Mouse (Mus musculus) urinary bladder, postnatal 4 days (tissue): ENCODE results near the gene Ncs1.
A peak's percentile ranks its signal among the peaks of the same experiment; 100 is the strongest.

Experiments used
- DNase-seq, 2 experiments: peaks; one replicate each; pipeline ENCODE4 v3.0.0; 2021 to 2022; ENCODE audit warnings: low spot score in 2 of 2

Ncs1 gene

DNA sequence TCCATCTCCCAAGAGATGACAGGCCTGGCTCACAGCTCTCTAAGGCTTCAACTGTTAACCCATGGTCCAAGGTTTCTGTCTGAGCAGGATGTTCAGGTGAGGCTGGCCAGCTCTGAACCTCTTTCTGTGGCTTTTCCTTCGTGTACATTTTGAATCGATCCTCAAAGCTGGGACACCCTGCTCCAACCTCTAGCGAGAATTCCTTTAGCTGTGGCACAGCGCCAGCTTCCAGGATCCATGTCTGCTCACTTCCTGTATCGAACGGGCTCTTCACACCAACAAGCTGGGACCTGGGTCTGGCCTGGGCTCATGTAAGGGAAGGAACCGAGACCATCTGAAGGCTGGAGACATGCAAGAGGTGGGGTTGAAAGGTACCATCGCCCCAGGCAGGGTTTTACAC lies 1.4 kb upstream of the Ncs1 start:
- no peak for DNase-seq

- DNase-seq = no peak
Measured at GRCm38 (mm10) chr2:31245051-31245450, 572 bp upstream of the Ncs1 start.

GRCm38 (mm10) chr2:31246251-31246971 lies 788 bp downstream of the Ncs1 start:
- peak in 1 of 2 experiments; percentile 35 for DNase-seq

- DNase-seq = no peak
Measured at GRCm38 (mm10) chr2:31248856-31249255, 3.2 kb downstream of the Ncs1 start.

DNA sequence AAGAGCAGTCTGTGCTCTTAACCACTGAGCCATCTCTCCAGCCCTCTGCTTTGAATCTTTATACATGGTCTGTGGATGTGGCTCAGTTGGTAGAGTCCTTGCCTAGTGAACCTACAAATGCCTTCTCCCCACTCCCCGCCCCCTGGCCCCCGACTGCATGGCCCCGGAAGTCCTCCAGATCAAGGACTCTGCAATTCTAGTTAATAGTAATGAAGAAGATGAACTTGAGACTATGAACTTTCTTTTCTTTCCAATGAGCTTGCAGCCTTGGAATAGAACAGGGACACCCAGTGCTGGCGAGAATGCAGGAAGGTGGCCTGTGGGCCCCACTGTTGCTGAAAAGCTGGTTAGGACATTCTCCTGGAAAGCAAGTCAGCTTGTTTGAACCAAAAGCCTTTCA lies 6.5 kb downstream of the Ncs1 start:
- no peak for DNase-seq

- no peak for DNase-seq
Measured at GRCm38 (mm10) chr2:31253463-31253862, 7.8 kb downstream of the Ncs1 start.

DNA sequence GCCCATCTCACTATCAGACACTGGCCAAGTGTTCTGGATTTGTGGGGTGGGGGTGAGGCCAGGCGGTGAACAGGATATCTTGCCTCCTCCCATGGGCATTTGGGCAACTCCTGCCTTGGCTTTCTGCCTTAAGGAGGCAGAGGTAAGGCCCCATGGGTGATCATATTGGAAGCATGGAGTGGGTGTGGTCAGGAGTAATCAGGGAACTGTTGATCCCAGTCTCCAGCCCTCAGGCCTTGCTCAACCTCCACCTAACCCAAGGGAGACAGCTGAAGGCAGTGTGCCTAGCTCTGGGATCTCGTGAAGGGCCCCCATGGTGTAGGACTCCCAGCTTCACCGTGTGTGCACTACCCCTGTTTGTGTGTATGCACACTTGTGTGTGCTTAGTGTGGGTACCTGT lies 9.2 kb downstream of the Ncs1 start:
- DNase-seq = no peak

DNA sequence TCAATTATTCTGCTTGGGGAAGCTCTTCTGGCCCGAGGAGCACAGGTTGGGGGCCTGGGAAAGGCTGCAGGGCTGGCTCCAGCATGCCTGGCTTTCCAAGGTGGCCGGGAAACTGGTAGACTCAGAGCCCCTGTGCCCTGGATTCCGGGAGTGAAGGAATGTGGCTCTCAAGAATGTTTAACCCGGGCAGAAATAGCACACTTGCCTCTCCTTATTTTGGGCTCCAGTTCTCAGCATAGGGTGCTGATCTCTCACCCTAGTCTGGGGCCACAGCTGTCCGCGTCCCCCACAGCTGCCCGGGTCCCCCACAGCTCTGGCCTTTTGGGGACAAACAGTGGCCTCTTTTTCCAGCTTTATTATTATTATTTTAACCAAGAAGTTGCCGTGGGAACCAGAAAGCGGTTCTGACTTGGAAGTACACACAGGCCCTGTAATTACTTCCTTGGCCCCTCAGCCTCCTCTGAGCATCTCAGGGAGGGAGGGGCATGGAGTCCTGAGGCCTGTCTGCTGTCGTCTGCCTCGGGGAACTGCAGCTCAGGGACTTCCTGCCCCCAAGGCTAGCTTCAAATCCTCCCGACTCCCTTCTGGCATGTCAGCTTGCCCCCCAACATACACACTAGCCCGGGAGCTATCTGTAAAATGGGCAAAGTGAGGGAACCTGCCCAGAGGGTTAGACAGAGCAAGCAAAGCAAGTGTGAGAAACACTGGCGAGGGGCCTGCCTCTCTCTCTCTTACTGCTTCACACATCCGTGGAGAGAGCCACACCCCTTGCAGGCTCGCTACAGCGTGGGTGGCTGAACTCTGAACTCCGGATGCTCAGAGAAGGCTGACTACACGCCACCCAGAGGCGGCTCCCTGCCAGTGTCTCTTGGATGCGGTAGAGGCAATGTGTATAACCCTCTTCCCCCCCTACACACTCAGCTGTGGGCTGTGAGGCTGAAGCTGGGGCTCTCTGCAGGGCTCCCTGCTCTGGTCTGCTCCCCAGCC lies 10.6 kb downstream of the Ncs1 start:
- peak; percentile 60 to 66 for DNase-seq

GRCm38 (mm10) chr2:31257096-31257495 lies 11.5 kb downstream of the Ncs1 start:
- DNase-seq = no peak

- peak; percentile 73 to 76 for DNase-seq
Measured at GRCm38 (mm10) chr2:31258609-31259366, 13.2 kb downstream of the Ncs1 start.

DNA sequence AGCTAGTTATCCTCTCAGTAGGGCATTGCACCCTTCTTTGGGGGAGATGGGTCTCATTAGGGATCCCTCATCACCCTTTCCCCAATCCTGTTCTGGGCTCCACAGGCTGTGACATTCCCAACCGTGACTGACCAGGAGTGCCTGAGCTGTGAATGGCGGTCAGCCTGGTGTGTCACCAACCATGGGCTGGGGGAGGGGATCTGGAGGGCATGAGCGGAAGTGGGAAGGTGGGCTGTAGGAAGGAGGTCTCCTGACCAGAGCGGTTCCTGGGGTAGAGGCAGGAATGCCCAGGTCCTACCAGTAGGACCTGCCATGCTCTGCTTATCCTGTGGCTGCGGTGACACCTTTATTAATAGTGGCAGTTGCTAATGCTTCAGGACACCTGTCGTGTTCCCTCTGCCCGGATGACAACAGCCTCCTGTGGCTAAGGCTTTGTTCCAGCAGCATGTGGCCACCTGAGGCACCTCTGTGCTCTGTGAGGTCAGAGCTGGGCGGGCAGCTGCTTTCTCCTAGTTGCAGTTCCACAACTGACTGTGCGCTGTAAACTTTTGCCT lies 13.8 kb downstream of the Ncs1 start:
- DNase-seq = no peak

DNA sequence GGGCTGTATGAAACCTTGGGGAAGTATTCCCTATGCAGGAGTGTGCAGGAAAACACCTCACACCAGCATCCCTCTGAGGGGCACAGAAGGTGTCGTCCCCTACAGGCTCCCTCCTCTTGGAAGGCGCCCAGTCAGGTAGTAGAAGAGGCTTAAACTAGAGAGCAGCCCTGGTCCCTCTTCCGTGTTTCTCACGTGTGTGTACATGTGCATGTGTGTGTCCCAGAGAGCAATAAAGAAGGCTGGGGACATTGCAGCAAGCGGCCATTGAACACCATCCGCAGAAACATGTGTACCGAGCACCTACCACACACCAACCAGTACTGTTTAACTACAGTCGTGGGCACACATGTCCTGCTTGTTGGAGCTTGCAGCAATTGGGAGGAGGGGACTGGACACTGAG lies 14.9 kb downstream of the Ncs1 start:
- no peak for DNase-seq

GRCm38 (mm10) chr2:31263039-31263461 lies 17.4 kb downstream of the Ncs1 start:
- no peak for DNase-seq

DNA sequence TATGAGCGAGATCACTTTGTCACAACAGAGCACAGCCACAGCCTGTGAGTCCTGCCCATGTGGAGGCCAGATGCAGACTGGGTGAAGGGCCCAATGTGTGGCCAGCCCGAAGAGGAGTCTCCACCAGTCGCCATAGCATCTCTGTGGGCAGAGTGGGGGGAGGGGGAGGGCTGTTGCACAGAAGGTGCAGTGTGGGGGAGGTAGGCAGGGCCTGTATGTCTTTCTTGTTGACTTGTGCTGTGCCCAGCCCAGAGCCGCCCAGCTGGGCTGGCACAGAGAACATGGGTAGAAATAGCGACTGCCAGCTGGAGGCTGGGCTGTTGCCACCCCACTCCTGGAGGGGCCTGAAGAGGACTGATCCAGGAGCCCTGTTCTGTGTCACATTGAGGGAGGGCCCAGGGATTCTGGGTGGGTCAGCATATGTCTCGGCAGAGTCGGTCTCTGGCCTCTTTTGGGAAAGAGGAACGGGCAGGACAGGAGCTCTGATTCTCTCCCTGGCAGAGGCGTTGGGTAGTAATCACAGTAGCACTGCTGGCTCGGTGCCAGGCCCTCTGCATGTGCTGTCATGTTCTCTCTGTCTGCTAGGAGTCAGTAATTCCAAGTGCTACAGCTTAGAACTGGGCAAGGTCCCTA lies 18.2 kb downstream of the Ncs1 start:
- peak; percentile 69 to 77 for DNase-seq

GRCm38 (mm10) chr2:31267447-31267846 lies 21.8 kb downstream of the Ncs1 start:
- DNase-seq = no peak

GRCm38 (mm10) chr2:31268631-31269030 lies 23.0 kb downstream of the Ncs1 start:
- DNase-seq = no peak

DNA sequence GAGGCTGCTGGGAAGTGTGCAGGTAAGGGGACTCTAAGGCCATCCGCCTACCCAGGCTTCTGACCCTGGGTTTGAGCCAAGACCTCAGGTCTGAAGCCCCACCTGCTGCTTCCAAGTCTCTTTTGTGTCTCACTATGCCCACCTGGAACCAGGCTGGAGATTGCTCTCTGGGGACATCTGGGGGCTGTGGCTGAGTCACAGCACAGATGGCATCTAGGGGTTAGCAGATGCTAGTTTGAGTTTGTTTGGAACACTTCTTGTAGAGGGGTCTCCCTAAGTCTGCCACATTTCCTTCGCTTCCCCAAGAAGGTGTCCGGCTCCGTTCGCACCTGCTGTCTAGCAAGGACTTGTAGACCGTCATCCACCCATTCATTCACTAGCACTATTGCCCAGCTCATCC lies 23.6 kb downstream of the Ncs1 start:
- no peak for DNase-seq

- DNase-seq = no peak
Measured at GRCm38 (mm10) chr2:31269847-31270246, 24.2 kb downstream of the Ncs1 start.

GRCm38 (mm10) chr2:31270470-31270869 lies 24.8 kb downstream of the Ncs1 start:
- DNase-seq = no peak

GRCm38 (mm10) chr2:31271071-31271470 lies 25.4 kb downstream of the Ncs1 start:
- no peak for DNase-seq

DNA sequence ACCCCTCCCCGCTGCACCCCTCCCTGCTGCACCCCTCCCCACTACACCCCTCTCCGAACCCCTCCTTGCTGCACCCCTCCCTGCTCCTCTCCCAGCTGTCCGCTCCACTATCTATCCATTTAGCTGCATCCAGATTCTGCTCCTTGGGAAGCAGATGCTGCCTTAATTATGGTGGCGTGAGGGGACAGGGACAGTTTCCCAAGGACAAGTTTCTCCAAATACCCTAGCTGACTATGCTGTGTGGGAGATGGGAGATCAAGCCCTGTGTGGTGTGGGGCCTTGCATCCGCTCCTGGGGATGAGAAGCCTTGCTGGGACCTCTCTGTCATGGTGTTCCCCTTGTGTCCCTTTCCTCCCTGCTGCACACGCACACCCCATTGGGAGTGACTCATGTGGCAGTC lies 29.4 kb downstream of the Ncs1 start:
- DNase-seq = no peak
